Mouse (Mus musculus): ENCODE results near the gene Fxr2. TPM values are rescaled to one million over a fixed set of nuclear protein-coding genes. Genes with fewer than 3 reads are reported as not detected.
"Not testable (repeated sequence)": the region's sequence is repeated elsewhere in the genome, so short reads cannot be mapped to it uniquely, and the experiment has no call there.

Fxr2 gene
- polyA plus RNA-seq, 1 experiment from 2014 or later: 47.0 TPM

DNA sequence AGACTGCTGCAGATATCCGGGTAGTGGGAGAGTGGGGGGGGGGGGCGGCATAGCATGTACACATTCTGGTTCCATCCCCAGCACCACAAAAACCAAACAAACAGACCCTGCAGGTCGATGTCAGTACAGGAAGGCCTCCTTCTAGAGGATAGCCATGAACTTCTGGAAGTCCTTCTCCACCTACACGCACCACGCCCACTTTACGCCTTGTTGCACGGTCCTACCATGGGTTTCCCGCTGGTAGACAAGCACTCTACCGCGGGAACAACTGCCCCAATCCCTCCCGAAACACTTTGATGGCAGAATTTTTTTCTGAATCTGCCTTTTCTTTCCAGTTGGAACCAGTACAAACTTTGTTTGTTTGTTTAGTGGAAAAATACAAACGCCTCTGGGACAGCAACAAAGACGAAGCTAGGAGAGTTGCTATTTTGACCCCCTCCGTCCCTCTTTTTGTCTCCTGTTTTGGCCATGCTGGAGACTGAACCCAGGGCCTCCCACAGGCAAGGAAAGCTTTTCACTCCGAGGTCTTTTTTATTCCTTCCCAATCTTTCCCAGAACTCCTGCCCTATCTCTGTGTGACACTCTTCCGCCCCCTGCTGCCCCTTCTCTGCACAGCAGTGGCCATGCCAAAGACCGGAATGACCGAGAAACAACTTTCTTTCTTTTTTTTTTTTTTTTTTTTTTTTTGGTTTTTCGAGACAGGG is 19.1 kb upstream of the Fxr2 start:
- Histone ChIP-seq H3K27me3 (replicated peaks) (0 out of 2 replicates have a peak, but pooled peaks cover 3% of the 10 kb centered on the region), H3K4me1 (no peaks in the 10 kb centered on the region), H3K27ac (no peak overlapping the region), H3K36me3 (replicated peaks) (no peaks in the 10 kb centered on the region), H3K9ac (no peak overlapping the region), H3K9me3 (no peaks in the 10 kb centered on the region), H3K4me2 (no peak overlapping the region), H3K4me3 (no peak overlapping the region)
- 8% methylated on average over 19 of the region's 19 CpGs for WGBS
- no peak for ATAC-seq (replicated peaks)

DNA sequence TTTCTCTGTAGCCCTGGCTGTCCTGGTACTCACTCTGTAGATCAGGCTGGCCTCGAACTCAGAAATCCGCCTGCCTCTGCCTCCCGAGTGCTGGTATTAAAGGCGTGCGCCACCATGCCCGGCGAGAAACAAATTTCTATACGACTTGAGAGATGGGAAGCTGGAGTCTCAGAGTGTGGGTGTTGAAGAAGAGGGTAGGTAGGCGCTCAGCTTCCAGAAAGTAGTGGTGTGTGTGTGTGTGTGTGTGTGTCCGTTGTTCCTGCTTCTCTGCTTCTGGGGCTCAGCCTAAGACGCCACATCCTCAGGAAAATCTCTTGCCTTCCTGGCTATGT is 18.6 kb upstream of the Fxr2 start:
- H3K4me1 ChIP-seq; H3K9ac ChIP-seq; H3K27me3 ChIP-seq (replicated peaks); H3K4me2 ChIP-seq; ATAC-seq (replicated peaks); H3K4me3 ChIP-seq; H3K9me3 ChIP-seq; H3K36me3 ChIP-seq (replicated peaks); H3K27ac ChIP-seq: not testable (repeated sequence)
- 58% methylated on average over 11 of the region's 11 CpGs for WGBS

DNA sequence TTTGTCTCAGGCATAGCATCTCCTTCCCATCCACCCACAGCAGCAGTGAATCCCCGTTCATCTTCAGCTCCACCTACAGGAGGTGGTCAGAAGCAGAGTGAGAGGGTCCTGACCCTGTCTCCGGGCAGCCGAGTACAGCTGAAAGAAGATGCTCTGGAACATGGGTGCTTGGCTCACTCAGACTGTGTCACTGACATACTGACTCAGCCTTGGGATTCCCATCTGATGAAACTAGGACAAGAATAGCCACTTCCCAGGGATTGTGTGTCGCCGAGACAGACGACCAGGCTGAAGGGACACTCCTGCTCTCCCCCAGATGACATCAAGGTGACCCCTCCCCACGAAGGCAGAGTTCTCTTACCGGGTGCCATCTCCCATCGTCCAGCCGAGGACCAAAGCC is 16.0 kb upstream of the Fxr2 start:
- Histone ChIP-seq H3K4me1 (no peaks in the 10 kb centered on the region; the same call in 1 of the 2 replicates), H3K27ac (no peak overlapping the region), H3K9me3 (no peaks in the 10 kb centered on the region), H3K27me3 (replicated peaks) (0 out of 2 replicates have a peak, but pooled peaks cover 3% of the 10 kb centered on the region), H3K4me3 (no peak overlapping the region), H3K36me3 (replicated peaks) (no peaks in the 10 kb centered on the region), H3K4me2 (no peak overlapping the region), H3K9ac (no peak overlapping the region)
- 51% methylated on average over 10 of the region's 10 CpGs for WGBS
- no peak for ATAC-seq (replicated peaks)

DNA sequence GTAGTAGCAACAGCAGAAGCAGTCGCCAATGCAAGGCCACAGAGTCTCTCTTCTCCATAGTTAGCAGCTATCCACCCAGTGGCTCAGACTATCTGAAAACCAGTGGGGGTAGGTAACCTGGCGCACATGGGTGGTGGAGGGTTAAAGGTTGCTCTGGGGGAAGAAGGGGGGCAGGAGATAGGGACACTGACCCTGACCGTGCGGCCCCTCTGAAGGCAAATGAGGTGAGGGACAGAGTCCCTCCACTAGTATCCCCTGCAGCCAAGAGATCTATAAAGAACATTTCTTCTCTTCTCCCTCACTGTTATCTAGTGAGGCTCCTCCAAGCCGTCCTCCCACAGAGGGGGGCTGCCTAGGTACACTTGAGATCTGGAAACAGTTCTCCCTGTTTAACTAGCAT is 15.0 kb upstream of the Fxr2 start, which contains the start of gene Shbg:
Gene Shbg, minus strand, starts transcription at position 101 of the 400 bp plus-strand sequence.
- WGBS: 78% methylated on average over 5 of the region's 5 CpGs
- no peak within 1 kb of the TSS for H3K4me2 ChIP-seq
- no peak within 1 kb of the TSS for H3K4me3 ChIP-seq
- no peak for ATAC-seq (replicated peaks)
- H3K36me3 ChIP-seq (replicated peaks): no peaks in the 10 kb centered on the region
- no peaks in the 10 kb centered on the region for H3K9me3 ChIP-seq
- H3K27me3 ChIP-seq (replicated peaks): 0 out of 2 replicates have a peak, but pooled peaks cover 3% of the 10 kb centered on the region
- peaks cover 6% of the 10 kb centered on the region for H3K4me1 ChIP-seq
- no peak within 1 kb of the TSS for H3K9ac ChIP-seq
- no peak within 1 kb of the TSS for H3K27ac ChIP-seq

DNA sequence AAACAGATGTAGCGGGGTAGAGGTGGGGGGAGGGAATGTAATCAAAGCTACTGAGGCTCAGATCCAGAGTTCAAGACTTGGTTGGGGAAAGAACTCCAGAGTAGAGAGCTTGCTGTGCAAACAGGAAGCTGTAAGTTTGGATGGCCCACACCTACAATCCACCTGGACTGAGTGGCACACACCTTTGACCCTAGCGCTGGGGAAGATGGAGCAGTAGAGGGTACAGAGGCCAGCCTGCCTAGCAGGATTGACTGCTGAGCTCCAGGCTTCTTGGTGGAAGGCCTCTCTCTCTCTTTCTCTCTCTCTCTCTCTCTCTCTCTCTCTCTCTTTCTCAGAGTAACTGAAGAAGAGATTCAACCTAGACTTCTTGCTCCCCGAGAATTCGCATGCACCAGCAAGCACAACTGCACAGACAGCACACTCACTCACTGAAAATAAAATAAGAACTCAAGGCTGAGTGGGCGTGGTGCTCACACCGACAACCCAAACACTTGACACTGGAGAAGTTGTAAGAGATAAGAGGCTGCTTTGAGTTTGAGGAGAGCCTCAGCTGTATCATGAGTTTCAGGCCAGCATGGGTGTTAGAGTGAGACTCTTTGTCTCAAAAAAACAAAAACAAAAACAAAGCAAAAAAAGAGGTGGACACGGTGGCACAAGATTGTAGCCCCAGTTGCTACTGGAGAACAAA is 12.3 kb upstream of the Fxr2 start:
- WGBS: 88% methylated on average over 7 of the region's 7 CpGs
- no peak overlapping the region for H3K9ac ChIP-seq
- H3K36me3 ChIP-seq (replicated peaks): no peaks in the 10 kb centered on the region
- 0 out of 2 replicates have a peak, but pooled peaks cover under 1% of the 10 kb centered on the region for H3K27me3 ChIP-seq (replicated peaks)
- H3K4me1 ChIP-seq: peaks cover 11% of the 10 kb centered on the region
- no peak overlapping the region for H3K27ac ChIP-seq
- no peak overlapping the region for H3K4me2 ChIP-seq
- no peak for ATAC-seq (replicated peaks)
- H3K9me3 ChIP-seq: no peaks in the 10 kb centered on the region
- H3K4me3 ChIP-seq: no peak overlapping the region

DNA sequence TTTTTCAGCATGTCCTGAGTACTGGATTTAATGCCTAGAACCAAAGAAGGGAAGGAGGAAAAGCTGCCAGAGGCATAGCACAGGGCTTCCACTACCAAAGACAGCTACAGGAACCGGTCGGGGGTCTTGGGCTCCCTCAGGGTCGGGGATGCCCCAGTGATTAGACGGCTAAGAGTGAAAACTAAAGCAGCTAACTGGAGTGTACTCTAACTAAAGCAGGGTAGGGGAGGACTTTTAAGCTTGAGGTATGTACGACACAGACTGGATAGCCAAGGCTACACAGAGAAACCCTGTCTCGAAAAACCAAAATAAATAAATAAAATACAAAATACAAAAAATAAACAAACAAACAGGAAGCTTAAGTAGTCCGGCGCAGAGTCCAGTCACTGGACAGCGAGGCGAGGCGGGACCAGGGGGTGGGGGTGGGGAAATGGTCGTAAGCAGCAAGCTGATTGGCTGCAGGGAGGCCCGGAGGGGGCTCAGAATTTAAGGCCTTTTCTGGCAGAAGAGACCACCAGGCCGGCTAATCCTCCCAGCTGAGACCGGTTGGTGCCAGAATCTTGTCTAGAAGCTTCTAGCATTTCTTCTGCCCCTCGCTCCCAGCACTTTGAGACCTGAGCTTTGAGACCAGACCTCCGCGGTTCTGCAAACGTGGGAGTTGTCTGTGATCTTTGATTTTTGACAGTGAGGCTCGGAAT is 11.1 kb upstream of the Fxr2 start, which contains the start of gene Sat2:
Gene Sat2, plus strand, starts transcription at position 454 of the 698 bp plus-strand sequence.
- peak within 1 kb of the TSS; percentile 63 for H3K9ac ChIP-seq
- 0% methylated on average over 20 of the region's 20 CpGs for WGBS
- H3K4me2 ChIP-seq: peak within 1 kb of the TSS; percentile 79
- no peaks in the 10 kb centered on the region for H3K9me3 ChIP-seq
- no peaks in the 10 kb centered on the region for H3K36me3 ChIP-seq (replicated peaks)
- peak; percentile 90 for ATAC-seq (replicated peaks)
- peaks cover 11% of the 10 kb centered on the region for H3K4me1 ChIP-seq
- peak within 1 kb of the TSS; percentile 50 for H3K4me3 ChIP-seq
- no peaks in the 10 kb centered on the region for H3K27me3 ChIP-seq (replicated peaks)
- peak within 1 kb of the TSS; percentile 82 for H3K27ac ChIP-seq

DNA sequence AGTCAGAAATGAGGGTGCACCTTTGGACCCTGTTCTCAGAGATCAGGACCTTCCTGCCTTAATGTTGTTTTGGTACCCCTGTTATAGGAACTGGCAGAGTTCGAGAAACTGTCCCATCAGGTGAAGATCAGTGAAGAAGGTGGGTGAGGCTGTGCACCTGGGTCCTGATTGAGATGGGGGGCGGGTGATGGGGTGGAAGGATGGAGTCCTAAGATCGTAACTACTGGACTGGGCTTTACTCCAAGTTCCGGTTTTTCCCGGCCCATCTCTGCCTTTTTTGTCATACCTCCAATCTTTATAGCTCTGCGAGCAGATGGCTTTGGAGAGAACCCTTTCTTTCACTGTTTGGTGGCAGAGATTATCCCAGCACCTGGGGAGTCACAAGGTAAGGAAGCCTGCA is 10.4 kb upstream of the Fxr2 start:
- Histone ChIP-seq H3K36me3 (replicated peaks) (no peaks in the 10 kb centered on the region), H3K9ac (peak overlapping the region; percentile 63), H3K27me3 (replicated peaks) (no peaks in the 10 kb centered on the region), H3K4me2 (peak overlapping the region; percentile 79), H3K27ac (peak overlapping the region; percentile 82), H3K9me3 (no peaks in the 10 kb centered on the region), H3K4me3 (peak overlapping the region; percentile 50), H3K4me1 (peaks cover 11% of the 10 kb centered on the region)
- peak; percentile 56 for ATAC-seq (replicated peaks)
- WGBS: 47% methylated on average over 6 of the region's 6 CpGs

DNA sequence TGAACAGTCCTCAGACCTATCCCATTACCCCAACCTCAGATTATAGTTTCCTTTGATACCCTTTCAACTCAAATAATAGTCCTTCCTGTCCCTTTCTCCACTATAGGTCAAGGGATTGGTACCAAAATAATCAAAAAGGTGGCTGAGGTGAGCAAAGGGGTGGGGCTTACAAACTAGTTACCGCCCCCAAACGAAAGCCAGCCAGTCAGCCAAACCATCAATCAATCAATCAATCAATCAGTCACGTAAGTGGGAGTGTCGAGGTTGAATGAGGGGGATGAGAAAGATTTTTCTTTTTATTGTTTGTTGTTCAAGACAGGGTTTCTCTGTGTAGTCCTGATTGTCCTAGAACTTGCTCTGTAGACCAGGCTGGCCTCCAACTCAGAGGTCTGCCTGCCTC is 9.8 kb upstream of the Fxr2 start:
- Histone ChIP-seq H3K36me3 (replicated peaks) (no peaks in the 10 kb centered on the region), H3K4me3 (peak overlapping the region; percentile 50), H3K27me3 (replicated peaks) (no peaks in the 10 kb centered on the region), H3K9me3 (no peaks in the 10 kb centered on the region), H3K27ac (no peak overlapping the region; the same call in 1 of the 2 replicates), H3K4me1 (peaks cover 11% of the 10 kb centered on the region), H3K9ac (peak overlapping the region; percentile 63; the same call in 1 of the 2 replicates), H3K4me2 (peak overlapping the region; percentile 79)
- no peak for ATAC-seq (replicated peaks)
- 72% methylated on average over 4 of the region's 4 CpGs for WGBS

DNA sequence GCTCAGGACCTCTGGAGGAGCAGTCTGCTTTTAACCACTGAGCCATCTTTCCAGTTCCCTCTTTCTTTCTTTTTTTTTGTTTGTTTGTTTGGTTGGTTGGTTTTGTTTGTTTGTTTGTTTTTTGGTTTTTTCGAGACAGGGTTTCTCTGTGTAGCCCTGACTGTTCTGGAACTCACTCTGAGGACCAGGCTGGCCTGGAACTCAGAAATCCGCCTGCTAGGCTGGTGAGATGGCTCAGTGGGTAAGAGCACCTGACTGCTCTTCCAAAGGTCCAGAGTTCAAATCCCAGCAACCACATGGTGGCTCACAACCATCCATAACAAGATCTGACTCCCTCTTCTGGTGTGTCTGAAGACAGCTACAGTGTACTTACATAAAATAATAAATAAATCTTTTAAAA is 8.5 kb upstream of the Fxr2 start:
- H3K9ac ChIP-seq; H3K4me3 ChIP-seq; H3K36me3 ChIP-seq (replicated peaks); H3K27me3 ChIP-seq (replicated peaks); H3K9me3 ChIP-seq; H3K27ac ChIP-seq; ATAC-seq (replicated peaks); H3K4me2 ChIP-seq: not testable (repeated sequence)
- peaks cover 11% of the 10 kb centered on the region for H3K4me1 ChIP-seq
- WGBS: 86% methylated on average over 2 of the region's 2 CpGs

DNA sequence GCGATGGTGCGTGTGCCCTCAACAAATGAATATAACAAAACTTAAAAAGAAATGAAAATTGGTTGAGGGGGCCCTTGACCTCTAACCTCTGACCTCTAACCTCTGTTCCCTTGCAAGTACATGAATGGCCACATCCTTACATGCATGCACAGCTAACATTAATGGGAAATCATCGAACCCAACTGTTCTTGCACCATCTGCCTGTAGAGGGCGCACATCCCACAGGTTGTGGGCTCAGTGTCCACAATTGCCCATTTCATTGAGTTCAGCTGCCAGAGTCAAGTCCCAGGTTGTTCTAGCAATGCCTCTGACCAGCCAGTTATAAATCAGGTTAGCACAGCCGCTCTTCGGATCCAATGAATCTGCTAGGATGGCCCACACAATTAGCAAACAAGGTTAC is 4.5 kb upstream of the Fxr2 start:
- Histone ChIP-seq H3K4me1 (peaks cover 5% of the 10 kb centered on the region), H3K36me3 (replicated peaks) (no peaks in the 10 kb centered on the region), H3K27ac (no peak overlapping the region), H3K4me3 (no peak overlapping the region), H3K4me2 (no peak overlapping the region), H3K9me3 (no peaks in the 10 kb centered on the region), H3K27me3 (replicated peaks) (no peaks in the 10 kb centered on the region), H3K9ac (no peak overlapping the region)
- WGBS: 38% methylated on average over 6 of the region's 6 CpGs
- no peak for ATAC-seq (replicated peaks)

DNA sequence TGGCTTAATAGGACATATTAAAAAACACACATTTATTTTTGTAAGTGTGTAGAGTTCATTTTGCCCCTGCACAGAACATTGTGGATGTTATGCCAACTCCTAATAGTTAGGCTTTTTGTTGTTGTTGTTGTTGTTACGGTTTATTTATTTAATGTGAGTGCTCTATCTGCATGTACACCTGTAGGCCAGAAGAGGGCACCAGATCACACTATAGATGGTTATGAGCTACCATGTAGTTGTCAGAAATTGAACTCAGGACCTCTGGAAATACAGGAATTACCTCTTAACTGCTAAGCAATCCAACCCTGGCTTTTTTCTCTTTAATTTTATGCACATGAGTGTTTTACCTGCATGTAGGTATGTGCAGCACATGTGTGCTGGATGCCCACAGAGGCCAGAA is 3.0 kb upstream of the Fxr2 start:
- no peak overlapping the region for H3K4me2 ChIP-seq
- WGBS: 63% methylated on average over 1 of the region's 1 CpGs
- peaks cover 17% of the 10 kb centered on the region for H3K4me1 ChIP-seq
- no peak overlapping the region for H3K4me3 ChIP-seq
- no peak overlapping the region for H3K27ac ChIP-seq
- no peaks in the 10 kb centered on the region for H3K36me3 ChIP-seq (replicated peaks)
- H3K9ac ChIP-seq: no peak overlapping the region
- no peaks in the 10 kb centered on the region for H3K9me3 ChIP-seq
- no peak for ATAC-seq (replicated peaks)
- H3K27me3 ChIP-seq (replicated peaks): no peaks in the 10 kb centered on the region

DNA sequence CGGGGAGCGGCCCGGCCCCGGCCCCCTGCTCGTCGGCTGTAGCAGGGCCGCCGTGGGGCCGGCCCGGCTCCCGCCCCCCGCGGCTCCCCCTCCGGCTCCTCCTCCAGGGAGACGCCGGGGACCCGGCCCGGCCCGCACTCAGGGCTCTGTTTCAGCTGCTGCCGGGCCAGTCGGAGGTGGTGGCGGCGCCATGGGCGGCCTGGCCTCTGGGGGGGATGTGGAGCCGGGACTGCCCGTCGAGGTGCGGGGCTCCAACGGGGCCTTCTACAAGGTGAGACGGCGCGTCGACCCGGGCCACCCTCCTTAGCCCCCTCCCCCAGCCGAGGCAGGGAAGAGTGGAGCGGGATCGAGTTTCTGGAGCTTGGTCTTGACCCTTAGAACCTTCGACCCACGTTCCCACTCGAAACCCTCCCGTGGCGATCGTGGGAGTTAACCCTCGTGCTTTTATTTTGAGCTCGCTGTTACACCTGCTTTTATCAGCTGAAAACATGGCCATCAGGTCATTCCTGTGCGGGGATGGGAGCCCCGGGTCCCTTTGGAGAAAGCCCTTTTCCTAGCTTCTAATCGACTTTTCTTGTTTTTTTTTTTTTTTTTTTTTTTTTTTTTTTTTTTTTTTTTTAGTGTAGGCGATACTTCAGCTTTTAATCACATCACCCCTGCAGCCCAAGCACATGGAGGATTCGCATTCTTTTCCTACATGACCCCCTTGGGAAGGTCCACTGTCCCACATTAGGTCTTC is 507 bp downstream of the Fxr2 start:
- H3K4me1 ChIP-seq: peaks cover 39% of the 10 kb centered on the region
- no peaks in the 10 kb centered on the region; the same call in 1 of the 2 replicates for H3K36me3 ChIP-seq (replicated peaks)
- under 1% methylated on average over 33 of the region's 50 CpGs for WGBS
- H3K9ac ChIP-seq: peak overlapping the region; percentile 98
- peak overlapping the region; percentile 92 for H3K4me3 ChIP-seq
- ATAC-seq (replicated peaks): peak; percentile 64
- H3K4me2 ChIP-seq: peak overlapping the region; percentile 59
- H3K9me3 ChIP-seq: no peaks in the 10 kb centered on the region
- H3K27ac ChIP-seq: peak overlapping the region; percentile 95
- no peaks in the 10 kb centered on the region for H3K27me3 ChIP-seq (replicated peaks)

All from midbrain, embryonic 15.5 days (tissue).